Mouse (Mus musculus): ENCODE results near the gene Olfr1279.
"Not testable (repeated sequence)": the region's sequence is repeated elsewhere in the genome, so short reads cannot be mapped to it uniquely, and the experiment has no call there.

The Olfr1279 gene

DNA sequence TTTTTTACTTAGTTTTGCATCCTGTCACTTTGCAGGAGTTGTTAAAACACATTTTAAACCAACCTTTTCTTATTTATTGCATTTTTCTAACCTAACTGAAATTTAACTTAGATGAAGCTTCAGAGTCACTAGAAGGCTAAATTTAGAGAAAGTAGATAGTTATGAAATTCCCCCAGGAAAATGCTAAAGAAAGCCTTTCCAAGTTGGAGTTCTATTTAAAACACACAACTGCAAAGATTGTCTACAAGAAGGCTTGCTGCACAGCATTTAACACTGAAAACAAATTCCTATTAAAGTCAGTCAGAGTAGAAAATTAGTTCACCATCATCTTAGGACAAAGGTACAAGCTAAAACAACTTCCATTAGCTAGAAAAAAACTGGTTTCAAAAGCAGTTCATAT, at the start of gene Olfr1279:
Gene Olfr1279 (plus strand): TSS at position 262 of the 400 bp plus-strand sequence.
- in situ Hi-C loops (cut with MboI; ENCODE audit: unreplicated experiment in 2 of 2): no loop called here

DNA sequence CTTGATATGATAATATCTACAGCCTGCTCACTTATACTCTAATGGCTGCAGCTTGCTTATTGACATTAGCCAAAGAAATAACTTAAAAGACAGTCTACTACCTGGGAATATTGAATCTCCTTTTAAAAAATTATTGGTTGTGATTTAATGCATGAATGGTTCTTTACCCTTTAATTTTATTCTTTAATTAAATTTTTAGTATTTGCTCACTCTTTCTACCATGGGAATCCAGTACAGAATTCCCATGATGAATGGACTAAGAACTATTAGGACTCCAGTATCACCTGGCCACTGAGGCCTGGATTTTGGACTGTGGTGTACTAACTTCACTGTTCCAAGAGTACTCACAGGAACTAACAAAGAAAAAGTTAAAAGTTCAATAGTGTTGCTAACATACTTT, 46.2 kb upstream of the Olfr1279 start, which contains the start of gene Olfr1276:
Gene Olfr1276 (plus strand): TSS at position 301 of the 400 bp plus-strand sequence.
- in situ Hi-C loops (cut with MboI; ENCODE audit: unreplicated experiment in 2 of 2): no loop called here

DNA sequence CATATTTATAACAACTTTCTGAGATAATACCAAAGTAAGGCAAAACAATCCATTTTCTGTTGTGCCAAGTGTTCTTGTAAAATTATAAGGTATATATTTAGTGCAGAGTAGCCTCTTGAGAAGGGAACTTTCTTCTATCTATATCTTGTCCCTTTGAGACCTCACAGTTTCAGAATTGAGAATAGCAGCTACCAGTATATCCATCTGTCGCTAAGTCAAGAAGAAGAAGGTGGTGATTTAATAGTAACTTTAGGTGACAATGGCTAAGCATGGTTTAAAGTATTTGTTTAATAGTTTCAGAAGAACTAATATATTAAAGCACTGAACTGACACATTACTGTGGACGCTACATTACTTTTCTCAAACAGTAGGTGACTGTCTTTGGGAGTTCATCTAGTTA, 26.4 kb upstream of the Olfr1279 start, which contains the start of gene Olfr1277:
Gene Olfr1277 (minus strand): TSS at position 101 of the 400 bp plus-strand sequence.
- in situ Hi-C loops (cut with MboI; ENCODE audit: unreplicated experiment in 2 of 2): no loop called here

DNA sequence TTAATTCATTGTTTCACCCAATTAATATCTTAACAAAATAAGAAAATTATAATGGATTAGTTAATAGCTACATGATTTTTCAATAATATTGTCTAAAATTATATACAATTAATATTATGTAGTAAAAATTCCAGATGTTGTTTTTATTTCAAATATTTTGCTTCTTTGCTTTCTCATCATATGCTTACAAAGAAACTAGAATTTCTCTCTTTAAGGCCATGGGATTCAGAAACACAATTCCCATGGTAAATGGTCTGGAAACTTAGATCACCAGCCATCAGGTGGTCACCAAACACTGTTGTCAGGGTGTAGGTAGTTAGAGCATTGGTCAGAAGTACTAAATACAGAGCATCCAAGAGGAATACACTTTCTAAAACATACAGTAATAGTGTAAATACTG, 10.6 kb upstream of the Olfr1279 start, which contains the start of gene Olfr1278:
Gene Olfr1278 (plus strand): TSS at position 301 of the 400 bp plus-strand sequence.
- in situ Hi-C loops (cut with MboI; ENCODE audit: unreplicated experiment in 2 of 2): no loop called here

DNA sequence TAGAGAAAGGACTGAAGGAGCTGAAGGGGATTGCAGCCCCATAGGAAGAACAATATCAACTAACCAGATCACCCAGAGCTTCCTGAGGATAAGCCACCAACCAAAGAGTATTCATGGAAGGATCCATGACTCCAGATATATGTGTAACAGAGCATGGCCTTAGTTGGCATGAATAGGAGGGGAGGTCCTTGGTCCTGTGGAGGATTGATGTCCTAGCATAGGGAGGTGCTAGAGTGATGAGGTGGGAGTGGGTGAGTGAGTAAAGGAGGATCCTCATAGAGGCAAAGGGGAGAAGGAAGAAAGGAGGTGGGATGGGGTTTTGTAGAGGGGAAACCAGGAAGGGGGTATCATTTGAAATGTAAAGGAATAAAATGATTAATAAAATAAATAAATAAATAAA, 1.9 kb upstream of the Olfr1279 start:
- in situ Hi-C loops (cut with MboI; ENCODE audit: unreplicated experiment in 2 of 2): no loop called here

DNA sequence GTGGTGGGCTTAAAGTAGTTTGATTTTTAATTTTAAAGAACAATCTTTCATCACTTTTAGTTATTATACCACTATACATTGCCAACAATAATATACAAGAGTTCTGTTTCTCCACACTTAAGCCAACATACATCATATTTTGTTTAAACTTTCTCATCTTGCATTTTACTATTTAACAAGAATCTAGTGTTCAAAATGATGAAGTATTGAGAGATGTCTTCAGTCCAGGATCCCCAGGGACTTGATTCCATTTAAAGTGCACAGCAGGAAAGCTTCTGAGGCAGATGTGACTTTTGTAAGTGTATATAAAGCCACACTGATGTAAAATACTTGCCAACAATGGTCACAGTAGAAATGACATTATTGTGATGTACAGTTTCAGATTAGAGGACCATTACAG, 13.3 kb downstream of the Olfr1279 start, which contains the start of gene Olfr1280:
Gene Olfr1280 (plus strand): TSS at position 301 of the 400 bp plus-strand sequence.
- in situ Hi-C loops (cut with MboI; ENCODE audit: unreplicated experiment in 2 of 2): no loop called here

DNA sequence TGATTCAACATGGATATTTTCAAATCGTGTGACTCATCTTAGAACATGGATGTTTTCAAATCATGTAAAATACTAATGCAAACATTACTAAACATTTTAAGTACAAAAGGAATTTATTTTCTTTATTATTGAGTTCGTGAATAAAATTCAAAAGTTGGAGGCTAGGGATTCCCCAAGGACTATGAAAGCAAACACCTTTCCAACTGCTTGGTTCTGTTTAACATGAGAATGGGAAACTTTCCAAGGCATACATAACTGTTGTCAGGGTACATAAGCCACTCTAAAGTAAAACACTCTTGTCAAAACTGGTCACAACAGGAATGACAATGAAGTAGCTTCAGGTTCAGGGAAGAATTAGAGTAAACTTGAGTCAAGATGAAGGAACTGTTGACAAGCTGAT, 25.8 kb downstream of the Olfr1279 start, which contains the start of gene Olfr1281:
Gene Olfr1281 (plus strand): TSS at position 301 of the 400 bp plus-strand sequence.
- in situ Hi-C loops (cut with MboI; ENCODE audit: unreplicated experiment in 2 of 2): no loop called here

DNA sequence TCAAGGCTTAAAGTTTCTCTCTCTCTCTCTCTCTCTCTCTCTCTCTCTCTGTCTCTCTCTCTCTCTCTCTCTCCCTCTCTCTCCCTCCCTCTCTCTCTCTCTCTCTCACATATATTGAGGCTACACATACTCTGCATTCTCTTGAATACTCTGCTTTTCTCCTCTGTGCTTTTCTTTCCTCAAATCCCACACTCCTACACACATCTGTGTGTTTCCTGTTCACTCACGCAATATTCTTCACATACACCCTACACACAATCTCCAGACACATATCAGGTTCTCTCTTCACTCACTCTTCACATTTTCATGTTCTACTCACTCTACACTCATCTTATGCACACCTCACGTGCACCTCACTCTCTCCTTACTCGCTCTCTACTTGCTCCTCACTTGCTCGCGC, 33.3 kb downstream of the Olfr1279 start:
- in situ Hi-C loops (cut with MboI; ENCODE audit: unreplicated experiment in 2 of 2): not testable (repeated sequence)

DNA sequence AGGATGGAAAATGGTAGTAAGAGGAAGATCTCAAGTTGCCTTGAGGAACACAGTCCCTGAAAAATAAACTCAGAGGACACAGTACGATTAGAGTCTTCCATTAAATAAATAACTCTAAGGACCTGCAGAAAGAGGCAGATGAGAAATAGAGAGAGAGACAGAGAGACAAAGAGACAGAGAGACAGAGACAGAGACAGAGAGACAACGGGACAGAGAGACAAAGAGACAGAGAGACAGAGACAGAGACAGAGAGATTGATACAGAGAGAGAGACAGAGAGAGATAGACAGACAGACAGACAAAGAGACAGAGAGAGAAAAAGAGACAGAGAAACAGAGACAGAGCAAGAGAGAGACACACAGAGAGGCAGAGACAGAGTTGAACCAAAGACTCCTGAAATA, 35.5 kb downstream of the Olfr1279 start, which contains the start of gene Olfr1282:
Gene Olfr1282 (minus strand): TSS at position 101 of the 400 bp plus-strand sequence.
- in situ Hi-C loops (cut with MboI; ENCODE audit: unreplicated experiment in 2 of 2): no loop called here
